Mouse (Mus musculus) heart, adult 2 months (tissue): ENCODE measurements at regions not wholly inside any gene's neighbourhood (a gene's known extent, or its start where the extent isn't known, plus 50 kb on each side); places are given as distances from the start of the nearest gene placed in this dataset.
A peak's percentile ranks its signal among the peaks of the same experiment; 100 is the strongest.

Source experiments
- DNase-seq, 2 experiments: peaks; one replicate each; pipeline ENCODE4 v3.0.0; 2021
- H3K27ac ChIP-seq: fragments of 200-600 bp; 2 replicates; pipeline ENCODE4 v1.8.1; 2022
- H3K27me3 ChIP-seq: fragments of 200-500 bp; 2 replicates; pipeline ENCODE4 v1.6.1; 2012; ENCODE audit warnings: mild to moderate bottlenecking, low read length, inconsistent platforms, mixed read lengths; ENCODE audit not compliant: control insufficient read depth, insufficient read depth
- H3K36me3 ChIP-seq: fragments of 200-500 bp; 2 replicates; pipeline ENCODE4 v1.6.1; 2012; ENCODE audit warnings: low read length, inconsistent platforms; ENCODE audit not compliant: control insufficient read depth, insufficient read depth
- H3K4me1 ChIP-seq: fragments of 200-500 bp; 2 replicates; pipeline ENCODE4 v1.6.1; 2011; ENCODE audit warnings: low read length; ENCODE audit not compliant: control insufficient read depth, insufficient read depth
- H3K4me3 ChIP-seq: fragments of 200-600 bp; 2 replicates; pipeline ENCODE4 v1.8.1; 2022
- H3K79me2 ChIP-seq: fragments of 200-500 bp; replicated peaks from 2 replicates; pipeline ENCODE4 v1.6.1; 2012; ENCODE audit warnings: mild to moderate bottlenecking, inconsistent platforms, low read length, moderate library complexity, mixed read lengths; ENCODE audit not compliant: control insufficient read depth, insufficient read depth
- H3K9ac ChIP-seq: fragments of 200-500 bp; 2 replicates; pipeline ENCODE4 v1.6.1; 2012; ENCODE audit warnings: low read depth, mild to moderate bottlenecking, control low read depth, inconsistent platforms, low read length, mixed read lengths
- CTCF ChIP-seq: fragments of 200-600 bp; IDR thresholded peaks from 2 replicates; pipeline ENCODE4 v1.8.1; 2022; ENCODE audit warnings: antibody characterized with exemption, mild to moderate bottlenecking, moderate library complexity
- EP300 ChIP-seq: fragments of 200-500 bp; IDR thresholded peaks from 2 replicates; pipeline ENCODE4 v1.6.1; 2011; ENCODE audit warnings: low read depth, low read length, control low read depth; ENCODE audit not compliant: insufficient read depth
- POLR2A ChIP-seq: fragments of 200-500 bp; IDR thresholded peaks from 2 replicates; pipeline ENCODE4 v1.6.1; 2011; ENCODE audit warnings: mild to moderate bottlenecking, low read depth, low read length, control low read depth; ENCODE audit not compliant: insufficient read depth
- WGBS: fragments of 180-500 bp; shearing (Covaris S2); methylation state at CpG from one replicate; pipeline ENCODE4 v1.1.7; 2018; 5-methylcytosine and 5-hydroxymethylcytosine counted together
- intact Hi-C: fragments of 180-260 bp; cut with DNase I; formaldehyde crosslinking; loops from one replicate; pipeline ENCODE4 v1.15.1; 2025

DNA sequence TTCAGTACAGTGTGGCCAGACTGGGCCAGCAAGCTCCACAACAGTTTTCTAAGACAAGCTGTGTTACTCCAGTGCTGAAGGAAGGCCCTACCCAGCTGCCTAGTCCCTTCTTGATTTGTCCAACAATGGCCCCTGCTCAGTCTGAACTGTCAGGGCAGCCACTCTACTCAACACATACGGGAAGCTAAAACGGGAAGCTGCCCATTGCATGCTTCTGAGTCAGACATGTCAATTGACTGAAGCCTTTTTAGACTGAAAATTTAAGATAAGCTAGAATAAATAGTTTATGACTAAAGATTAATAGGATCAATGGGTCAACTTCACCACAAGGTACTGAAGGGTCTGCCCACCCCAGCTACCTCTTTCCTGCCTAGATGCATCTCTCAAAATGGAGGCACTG is 181.4 kb upstream of the Cdyl start:
- TF ChIP-seq POLR2A (no peak), CTCF (no peak), EP300 (no peak)
- Histone ChIP-seq H3K4me3 (no peak overlapping the region), H3K27ac (no peak overlapping the region), H3K27me3 (no peaks in the 10 kb centered on the region), H3K4me1 (no peaks in the 10 kb centered on the region), H3K79me2 (no peaks in the 10 kb centered on the region), H3K36me3 (no peaks in the 10 kb centered on the region), H3K9ac (no peak overlapping the region)
- DNase-seq, result no peak
- 84% methylated on average over 2 of the region's 2 CpGs for WGBS
- intact Hi-C loops, result no loop called here

GRCm38 (mm10) chr13:35482340-35482739 is 177.3 kb upstream of the Cdyl start:
- no peaks in the 10 kb centered on the region for H3K27me3 ChIP-seq
- H3K27ac ChIP-seq, result no peak overlapping the region
- H3K36me3 ChIP-seq, result no peaks in the 10 kb centered on the region
- 87% methylated on average over 4 of the region's 4 CpGs for WGBS
- no peak overlapping the region for H3K9ac ChIP-seq
- no peak for DNase-seq
- H3K4me3 ChIP-seq, result no peak overlapping the region
- no peaks in the 10 kb centered on the region for H3K79me2 ChIP-seq
- H3K4me1 ChIP-seq, result peaks cover 1% of the 10 kb centered on the region; the same call in 1 of the 2 replicates
- intact Hi-C loops, result no loop called here
- TF ChIP-seq CTCF (no peak), EP300 (no peak), POLR2A (no peak)

GRCm38 (mm10) chr13:35486125-35486524 is 173.5 kb upstream of the Cdyl start:
- no peaks in the 10 kb centered on the region for H3K36me3 ChIP-seq
- intact Hi-C loops, result no loop called here
- peaks cover 1% of the 10 kb centered on the region; the same call in 1 of the 2 replicates for H3K4me1 ChIP-seq
- DNase-seq, result peak in 1 of 2 experiments; percentile 24
- no peak overlapping the region for H3K9ac ChIP-seq
- TF ChIP-seq CTCF (no peak), POLR2A (no peak), EP300 (no peak)
- H3K27ac ChIP-seq, result no peak overlapping the region
- no peak overlapping the region for H3K4me3 ChIP-seq
- no peaks in the 10 kb centered on the region for H3K79me2 ChIP-seq
- WGBS, result 64% methylated on average over 4 of the region's 4 CpGs
- H3K27me3 ChIP-seq, result no peaks in the 10 kb centered on the region

GRCm38 (mm10) chr13:35499776-35500175 is 159.9 kb upstream of the Cdyl start:
- Histone ChIP-seq H3K4me3 (no peak overlapping the region), H3K27ac (no peak overlapping the region), H3K27me3 (no peaks in the 10 kb centered on the region), H3K9ac (no peak overlapping the region), H3K79me2 (no peaks in the 10 kb centered on the region), H3K4me1 (no peaks in the 10 kb centered on the region), H3K36me3 (no peaks in the 10 kb centered on the region)
- TF ChIP-seq CTCF, result no peak
- TF ChIP-seq POLR2A, result no peak
- TF ChIP-seq EP300, result no peak
- DNase-seq, result no peak
- WGBS, result 92% methylated on average over 2 of the region's 2 CpGs
- intact Hi-C loops, result loop anchor here (10.0 kb wide), 1 partner anchor 115 kb away; no protein-coding TSS in a partner anchor

- Histone ChIP-seq H3K36me3 (no peaks in the 10 kb centered on the region), H3K9ac (no peak overlapping the region), H3K4me3 (no peak overlapping the region), H3K27me3 (no peaks in the 10 kb centered on the region), H3K79me2 (no peaks in the 10 kb centered on the region), H3K4me1 (no peaks in the 10 kb centered on the region), H3K27ac (no peak overlapping the region)
- DNase-seq, result no peak
- no peak for TF ChIP-seq EP300
- no peak for TF ChIP-seq POLR2A
- no peak for TF ChIP-seq CTCF
- intact Hi-C loops, result loop anchor here (10.0 kb wide), 1 partner anchor 116 kb away; no protein-coding TSS in a partner anchor
- 84% methylated on average over 5 of the region's 5 CpGs for WGBS
These were observed 158.7 kb upstream of the Cdyl start for GRCm38 (mm10) chr13:35500891-35501290.

DNA sequence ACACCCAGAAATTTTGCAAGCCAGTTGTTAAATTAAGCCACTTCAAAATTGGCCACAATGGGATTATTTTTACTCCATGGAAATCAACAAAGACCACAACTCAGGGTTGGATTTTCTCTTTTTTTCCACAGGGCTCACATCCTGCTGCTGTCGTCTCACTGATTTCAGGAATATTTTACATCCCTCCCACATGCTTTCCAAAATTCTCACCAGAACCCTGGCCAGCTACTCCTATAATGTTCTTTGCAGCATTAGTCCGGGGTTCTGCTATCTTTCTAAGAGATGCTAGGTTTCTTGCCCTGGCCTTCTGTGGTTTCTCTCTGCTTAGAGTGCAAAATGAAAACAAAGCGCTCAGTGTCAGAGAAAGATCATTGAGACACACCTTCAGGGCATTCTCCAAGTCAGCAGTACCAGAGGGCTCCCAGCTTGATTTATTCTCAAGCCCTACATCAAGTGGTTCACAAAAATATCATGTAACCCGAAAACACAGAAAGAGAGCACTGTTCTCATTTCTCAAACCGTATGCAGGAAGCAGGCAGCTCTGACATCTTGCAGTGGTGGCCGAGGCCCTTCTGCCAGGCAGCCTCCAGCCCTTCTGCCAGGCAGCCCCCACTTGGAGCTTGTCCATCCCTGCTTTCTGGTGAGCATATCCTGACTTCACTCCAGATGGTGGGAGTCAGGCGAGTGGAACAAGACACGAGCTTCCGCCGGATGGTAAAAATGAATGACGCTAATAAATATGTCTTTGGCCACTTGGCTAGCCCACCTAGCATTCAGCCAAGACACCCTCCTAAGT is 158.1 kb upstream of the Cdyl start:
- DNase-seq, result no peak
- intact Hi-C loops, result loop anchor here (10.0 kb wide), 1 partner anchor 117 kb away; no protein-coding TSS in a partner anchor
- Histone ChIP-seq H3K27ac (no peak overlapping the region), H3K9ac (no peak overlapping the region), H3K79me2 (no peaks in the 10 kb centered on the region), H3K36me3 (no peaks in the 10 kb centered on the region), H3K4me1 (no peaks in the 10 kb centered on the region), H3K27me3 (no peaks in the 10 kb centered on the region), H3K4me3 (no peak overlapping the region)
- TF ChIP-seq CTCF (no peak), POLR2A (no peak), EP300 (no peak)
- 65% methylated on average over 11 of the region's 11 CpGs for WGBS
